Mouse (Mus musculus) intestine, embryonic 16.5 days (tissue): ENCODE results near the gene Kcne1. TPM values are rescaled to one million over a fixed set of nuclear protein-coding genes. Genes with fewer than 3 reads are reported as not detected.

ENCODE experiments used
- ATAC-seq: fragments of 200-750 bp; cut with Nextera tagmentation; 2 replicates; pipeline ENCODE4 v1.8.0; 2017; ENCODE audit warnings: moderate TSS enrichment, moderate library complexity
- H3K27ac ChIP-seq: fragments of 300-500 bp; sonication (generic); 2 replicates; pipeline ENCODE4 v1.5.1; 2014; ENCODE audit warnings: mild to moderate bottlenecking, low read length
- H3K27me3 ChIP-seq: fragments of 300-500 bp; sonication (generic); replicated peaks from 2 replicates; pipeline ENCODE4 v1.6.1; 2014; ENCODE audit warnings: low read length, control low read depth, mixed read lengths; ENCODE audit not compliant: control insufficient read depth, insufficient read depth
- H3K36me3 ChIP-seq: fragments of 300-500 bp; sonication (generic); 2 replicates; pipeline ENCODE4 v1.6.1; 2014; ENCODE audit warnings: low read length, control low read depth; ENCODE audit not compliant: control insufficient read depth, insufficient read depth
- H3K4me1 ChIP-seq: fragments of 300-500 bp; sonication (generic); 2 replicates; pipeline ENCODE4 v1.6.1; 2014; ENCODE audit warnings: low read length, control low read depth, mixed read lengths; ENCODE audit not compliant: control insufficient read depth, insufficient read depth
- H3K4me2 ChIP-seq: fragments of 300-500 bp; sonication (generic); 2 replicates; pipeline ENCODE4 v1.6.1; 2014; ENCODE audit warnings: low read depth, low read length, control low read depth
- H3K4me3 ChIP-seq: fragments of 300-500 bp; sonication (generic); 2 replicates; pipeline ENCODE4 v1.5.1; 2014; ENCODE audit warnings: mild to moderate bottlenecking, low read length
- H3K9ac ChIP-seq: fragments of 300-500 bp; sonication (generic); 2 replicates; pipeline ENCODE4 v1.6.1; 2014; ENCODE audit warnings: low read depth, low read length
- H3K9me3 ChIP-seq: fragments of 300-500 bp; sonication (generic); 2 replicates; pipeline ENCODE4 v1.6.1; 2016; ENCODE audit warnings: low read length, control low read depth; ENCODE audit not compliant: control insufficient read depth
- WGBS: fragments of 180-500 bp; shearing (Covaris S2); extraction: QIAGEN DNeasy Blood & Tissue Kit; methylation state at CpG from one replicate; pipeline ENCODE4 v1.1.7; 2014; 5-methylcytosine and 5-hydroxymethylcytosine counted together
- polyA plus RNA-seq: library from polyadenylated mRNA; unstranded; fragments of >200 nt; fragmentation: Nextera tagmentation; extraction: Ambion mirVana; gene quantifications from 2 replicates; pipeline ENCODE4 v1.2.1, GENCODE M21; 2015

The Kcne1 gene
- polyA plus RNA-seq, 1 experiment from 2014 or later, result not detected

- WGBS, result 38% methylated on average over 11 of the region's 11 CpGs
- Histone ChIP-seq H3K4me3 (no peak overlapping the region), H3K4me1 (peaks cover 10% of the 10 kb centered on the region; the same call in 1 of the 2 replicates), H3K4me2 (no peak overlapping the region), H3K36me3 (no peaks in the 10 kb centered on the region), H3K9me3 (no peaks in the 10 kb centered on the region), H3K27ac (no peak overlapping the region), H3K9ac (no peak overlapping the region), H3K27me3 (no peaks in the 10 kb centered on the region)
- peak; percentile 25; the same call in 1 of the 2 replicates for ATAC-seq
Observed at GRCm38 (mm10) chr16:92345177-92345576, 14.1 kb downstream of the Kcne1 start.

- peak; percentile 75 for ATAC-seq
- Histone ChIP-seq H3K4me3 (peak overlapping the region; percentile 35), H3K4me2 (peak overlapping the region; percentile 54)
Observed at GRCm38 (mm10) chr16:92340612-92341511, 18.4 kb downstream of the Kcne1 start.

GRCm38 (mm10) chr16:92336280-92336679, 23.0 kb downstream of the Kcne1 start:
- Histone ChIP-seq H3K9me3 (no peaks in the 10 kb centered on the region), H3K4me2 (no peak overlapping the region), H3K27me3 (no peaks in the 10 kb centered on the region), H3K4me1 (0 out of 2 replicates have a peak, but pooled peaks cover 2% of the 10 kb centered on the region), H3K27ac (no peak overlapping the region), H3K36me3 (no peaks in the 10 kb centered on the region), H3K4me3 (no peak overlapping the region), H3K9ac (no peak overlapping the region)
- peak; percentile 40 for ATAC-seq
- 4% methylated on average over 9 of the region's 9 CpGs for WGBS

More at GRCm38 (mm10) chr16:92340612-92341511, 18.4 kb downstream of the Kcne1 start:
- no peaks in the 10 kb centered on the region for H3K27me3 ChIP-seq
- H3K27ac ChIP-seq, result no peak overlapping the region
- 24% methylated on average over 27 of the region's 27 CpGs for WGBS
- no peaks in the 10 kb centered on the region for H3K36me3 ChIP-seq
- H3K9ac ChIP-seq, result no peak overlapping the region; the same call in 1 of the 2 replicates
- H3K9me3 ChIP-seq, result no peaks in the 10 kb centered on the region
- peaks cover 6% of the 10 kb centered on the region; the same call in 1 of the 2 replicates for H3K4me1 ChIP-seq

GRCm38 (mm10) chr16:92334600-92334999, 24.7 kb downstream of the Kcne1 start:
- H3K27ac ChIP-seq, result no peak overlapping the region
- H3K4me1 ChIP-seq, result no peaks in the 10 kb centered on the region
- H3K9me3 ChIP-seq, result no peaks in the 10 kb centered on the region
- H3K27me3 ChIP-seq, result no peaks in the 10 kb centered on the region
- 54% methylated on average over 9 of the region's 9 CpGs for WGBS
- H3K36me3 ChIP-seq, result no peaks in the 10 kb centered on the region
- no peak overlapping the region for H3K4me3 ChIP-seq
- ATAC-seq, result no peak
- no peak overlapping the region for H3K9ac ChIP-seq
- no peak overlapping the region for H3K4me2 ChIP-seq

- Histone ChIP-seq H3K27me3 (no peaks in the 10 kb centered on the region), H3K9ac (no peak overlapping the region), H3K36me3 (no peaks in the 10 kb centered on the region), H3K4me1 (no peaks in the 10 kb centered on the region), H3K9me3 (no peaks in the 10 kb centered on the region), H3K4me3 (no peak overlapping the region), H3K27ac (no peak overlapping the region), H3K4me2 (no peak overlapping the region)
- no peak for ATAC-seq
- WGBS, result 83% methylated on average over 5 of the region's 5 CpGs
Observed at GRCm38 (mm10) chr16:92330966-92331365, 28.3 kb downstream of the Kcne1 start.

- WGBS, result 83% methylated on average over 10 of the region's 10 CpGs
- H3K4me2 ChIP-seq, result no peak overlapping the region
- H3K9me3 ChIP-seq, result no peaks in the 10 kb centered on the region
Observed at GRCm38 (mm10) chr16:92327911-92328310, 31.4 kb downstream of the Kcne1 start.

GRCm38 (mm10) chr16:92325062-92325406, 34.2 kb downstream of the Kcne1 start:
- ATAC-seq, result no peak
- no peak overlapping the region for H3K27ac ChIP-seq
- H3K36me3 ChIP-seq, result no peaks in the 10 kb centered on the region
- 50% methylated on average over 1 of the region's 1 CpGs for WGBS
- H3K9ac ChIP-seq, result no peak overlapping the region
- no peak overlapping the region for H3K4me2 ChIP-seq
- H3K9me3 ChIP-seq, result no peaks in the 10 kb centered on the region
- no peak overlapping the region for H3K4me3 ChIP-seq
- H3K27me3 ChIP-seq, result no peaks in the 10 kb centered on the region
- H3K4me1 ChIP-seq, result no peaks in the 10 kb centered on the region

More at GRCm38 (mm10) chr16:92327911-92328310, 31.4 kb downstream of the Kcne1 start:
- no peaks in the 10 kb centered on the region for H3K27me3 ChIP-seq
- no peak overlapping the region for H3K9ac ChIP-seq
- no peak for ATAC-seq
- no peak overlapping the region for H3K27ac ChIP-seq
- no peak overlapping the region for H3K4me3 ChIP-seq
- H3K36me3 ChIP-seq, result no peaks in the 10 kb centered on the region
- no peaks in the 10 kb centered on the region for H3K4me1 ChIP-seq

GRCm38 (mm10) chr16:92324309-92325061, 34.8 kb downstream of the Kcne1 start:
- ATAC-seq, result no peak
- H3K4me1 ChIP-seq, result no peaks in the 10 kb centered on the region
- no peaks in the 10 kb centered on the region for H3K9me3 ChIP-seq
- no peaks in the 10 kb centered on the region for H3K27me3 ChIP-seq
- no peak overlapping the region for H3K27ac ChIP-seq
- no peak overlapping the region for H3K9ac ChIP-seq
- no peak overlapping the region for H3K4me2 ChIP-seq
- WGBS, result 47% methylated on average over 7 of the region's 7 CpGs
- no peak overlapping the region for H3K4me3 ChIP-seq
- no peaks in the 10 kb centered on the region for H3K36me3 ChIP-seq

GRCm38 (mm10) chr16:92321341-92321740, 37.9 kb downstream of the Kcne1 start, which contains the start of gene Fam243:
Gene Fam243, minus strand, starts transcription at chr16:92321441.
- no peak for ATAC-seq

More at GRCm38 (mm10) chr16:92321341-92321740, 37.9 kb downstream of the Kcne1 start, which contains the start of gene Fam243:
- no peak within 1 kb of the TSS for H3K9ac ChIP-seq
- H3K4me1 ChIP-seq, result 0 out of 2 replicates have a peak, but pooled peaks cover 4% of the 10 kb centered on the region
- no peak within 1 kb of the TSS for H3K4me2 ChIP-seq
- no peaks in the 10 kb centered on the region for H3K27me3 ChIP-seq
- H3K36me3 ChIP-seq, result no peaks in the 10 kb centered on the region
- no peak within 1 kb of the TSS for H3K27ac ChIP-seq
- H3K9me3 ChIP-seq, result no peaks in the 10 kb centered on the region
- 91% methylated on average over 8 of the region's 8 CpGs for WGBS
- H3K4me3 ChIP-seq, result no peak within 1 kb of the TSS
